Mouse (Mus musculus) embryonic facial prominence, embryonic 13.5 days (tissue): ENCODE results near the gene Lama1. TPM values are rescaled to one million over a fixed set of nuclear protein-coding genes. Genes with fewer than 3 reads are reported as not detected.
"Not testable (repeated sequence)": the region's sequence is repeated elsewhere in the genome, so short reads cannot be mapped to it uniquely, and the experiment has no call there.

Experiments used
- ATAC-seq: fragments of 200-750 bp; cut with Nextera tagmentation; 2 replicates; pipeline ENCODE4 v1.8.0; 2017; ENCODE audit warnings: low read depth; ENCODE audit not compliant: insufficient number of reproducible peaks, insufficient read depth, low FRiP score, low TSS enrichment
- H3K27ac ChIP-seq: fragments of 300-500 bp; sonication (generic); 2 replicates; pipeline ENCODE4 v1.5.1; 2015; ENCODE audit warnings: moderate library complexity, mild to moderate bottlenecking, inconsistent platforms
- H3K27me3 ChIP-seq: fragments of 300-500 bp; sonication (generic); 2 replicates; pipeline ENCODE4 v1.6.1; 2015; ENCODE audit warnings: mild to moderate bottlenecking, inconsistent platforms
- H3K36me3 ChIP-seq: fragments of 300-500 bp; sonication (generic); 2 replicates; pipeline ENCODE4 v1.6.1; 2015; ENCODE audit warnings: mild to moderate bottlenecking, inconsistent platforms
- H3K4me1 ChIP-seq: fragments of 300-500 bp; sonication (generic); 2 replicates; pipeline ENCODE4 v1.6.1; 2015; ENCODE audit warnings: inconsistent platforms
- H3K4me2 ChIP-seq: fragments of 300-500 bp; sonication (generic); 2 replicates; pipeline ENCODE4 v1.6.1; 2015; ENCODE audit warnings: moderate library complexity, mild to moderate bottlenecking, inconsistent platforms
- H3K4me3 ChIP-seq: fragments of 300-500 bp; sonication (generic); 2 replicates; pipeline ENCODE4 v1.5.1; 2015; ENCODE audit warnings: mild to moderate bottlenecking, inconsistent platforms
- H3K9ac ChIP-seq: fragments of 300-500 bp; sonication (generic); 2 replicates; pipeline ENCODE4 v1.6.1; 2015; ENCODE audit warnings: mild to moderate bottlenecking, inconsistent platforms
- H3K9me3 ChIP-seq: fragments of 300-500 bp; sonication (generic); 2 replicates; pipeline ENCODE4 v1.6.1; 2016; ENCODE audit warnings: inconsistent platforms
- WGBS: fragments of 180-500 bp; shearing (Covaris S2); methylation state at CpG from one replicate; pipeline ENCODE4 v1.1.7; 2015; ENCODE audit warnings: mixed read lengths; 5-methylcytosine and 5-hydroxymethylcytosine counted together
- polyA plus RNA-seq: library from polyadenylated mRNA; unstranded; fragments of >200 nt; fragmentation: Nextera tagmentation; extraction: Ambion mirVana; gene quantifications from 2 replicates; pipeline ENCODE4 v1.2.1, GENCODE M21; 2015

Gene Lama1
- polyA plus RNA-seq, 1 experiment from 2014 or later: 3.3 TPM

GRCm38 (mm10) chr17:67722578-67722977 lies 25.5 kb downstream of the Lama1 start:
- H3K36me3 ChIP-seq: no peaks in the 10 kb centered on the region
- no peak overlapping the region for H3K27ac ChIP-seq
- H3K9me3 ChIP-seq: no peaks in the 10 kb centered on the region
- no peak overlapping the region for H3K4me3 ChIP-seq
- H3K27me3 ChIP-seq: no peaks in the 10 kb centered on the region
- H3K4me2 ChIP-seq: no peak overlapping the region
- peaks cover 3% of the 10 kb centered on the region; the same call in 1 of the 2 replicates for H3K4me1 ChIP-seq
- H3K9ac ChIP-seq: no peak overlapping the region
- WGBS: 100% methylated on average over 1 of the region's 1 CpGs
- no peak for ATAC-seq

DNA sequence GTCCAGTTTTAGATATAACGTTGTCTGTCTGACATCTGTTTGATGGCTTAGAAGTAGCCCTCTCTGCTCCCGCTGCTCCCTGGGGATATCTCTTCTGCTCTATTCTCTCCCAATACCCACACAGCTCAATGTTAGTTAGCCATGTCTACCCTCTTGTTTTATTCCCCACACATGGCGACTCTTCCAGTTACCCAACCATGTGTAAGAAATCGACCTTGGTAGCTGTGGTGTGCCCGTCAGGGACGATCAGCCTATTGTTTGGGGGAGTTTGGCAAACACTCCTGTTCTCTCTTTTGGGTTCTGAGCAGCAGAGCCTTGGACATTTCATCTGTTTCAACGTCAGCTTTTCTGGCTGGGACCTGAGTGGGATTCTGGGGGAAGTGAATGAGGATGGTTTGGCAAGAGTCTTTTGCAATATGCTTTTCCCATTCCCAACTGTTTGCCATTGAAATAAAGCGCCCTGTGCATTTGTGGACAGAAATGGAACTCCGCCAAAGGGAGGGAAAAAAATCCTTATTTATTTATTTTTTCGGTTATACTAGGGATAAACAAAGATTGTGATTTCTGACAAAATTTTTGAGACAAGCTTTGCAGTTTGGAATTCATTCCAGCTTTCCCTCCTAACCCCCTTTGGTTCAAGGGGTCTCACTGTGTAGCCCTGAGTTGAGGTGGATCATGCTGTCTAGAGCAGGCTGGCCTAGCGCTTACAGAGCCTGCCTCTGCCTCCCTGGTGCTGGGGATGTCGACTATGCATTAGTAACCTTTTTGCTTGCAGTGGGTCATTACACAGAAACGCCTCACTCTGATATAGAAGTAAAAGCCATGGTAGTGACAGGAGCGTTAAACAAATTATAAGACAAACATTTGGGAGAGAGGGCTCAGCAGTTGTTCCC lies 26.4 kb downstream of the Lama1 start:
- Histone ChIP-seq H3K9me3 (no peaks in the 10 kb centered on the region), H3K4me2 (no peak overlapping the region), H3K36me3 (no peaks in the 10 kb centered on the region), H3K9ac (no peak overlapping the region), H3K4me1 (peaks cover 3% of the 10 kb centered on the region; the same call in 1 of the 2 replicates), H3K27ac (no peak overlapping the region), H3K4me3 (no peak overlapping the region), H3K27me3 (no peaks in the 10 kb centered on the region)
- no peak for ATAC-seq
- WGBS: 82% methylated on average over 14 of the region's 14 CpGs

- Histone ChIP-seq H3K4me2 (no peak overlapping the region), H3K27ac (no peak overlapping the region), H3K9me3 (no peaks in the 10 kb centered on the region), H3K4me1 (peaks cover 11% of the 10 kb centered on the region), H3K27me3 (no peaks in the 10 kb centered on the region), H3K4me3 (no peak overlapping the region), H3K9ac (no peak overlapping the region), H3K36me3 (no peaks in the 10 kb centered on the region)
- no peak for ATAC-seq
- 73% methylated on average over 11 of the region's 11 CpGs for WGBS
These were observed 29.5 kb downstream of the Lama1 start for GRCm38 (mm10) chr17:67726601-67727000.

DNA sequence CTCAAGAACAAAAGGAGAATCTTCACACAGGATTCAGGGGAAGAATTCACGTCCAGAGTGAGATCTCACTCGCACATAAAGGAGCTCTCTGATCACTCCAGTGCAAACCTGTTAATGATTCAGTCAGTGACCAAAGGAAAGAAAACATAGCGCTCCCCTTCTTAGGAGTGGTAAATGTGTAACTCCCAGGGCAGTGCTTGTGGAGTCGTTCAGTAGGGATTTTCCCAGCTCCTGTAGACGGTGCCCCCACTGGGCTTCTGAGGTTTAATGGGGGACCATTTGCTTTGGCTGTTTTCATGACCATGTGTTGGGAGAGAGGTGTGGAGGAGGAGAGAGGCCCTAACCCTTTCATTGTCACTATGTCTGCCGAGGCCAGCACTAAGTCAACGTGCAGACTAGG lies 31.7 kb downstream of the Lama1 start:
- Histone ChIP-seq H3K9me3 (no peaks in the 10 kb centered on the region), H3K36me3 (no peaks in the 10 kb centered on the region), H3K4me1 (peaks cover 8% of the 10 kb centered on the region; the same call in 1 of the 2 replicates), H3K4me3 (no peak overlapping the region), H3K4me2 (no peak overlapping the region), H3K27ac (no peak overlapping the region), H3K9ac (no peak overlapping the region), H3K27me3 (no peaks in the 10 kb centered on the region)
- no peak for ATAC-seq
- 86% methylated on average over 7 of the region's 7 CpGs for WGBS

DNA sequence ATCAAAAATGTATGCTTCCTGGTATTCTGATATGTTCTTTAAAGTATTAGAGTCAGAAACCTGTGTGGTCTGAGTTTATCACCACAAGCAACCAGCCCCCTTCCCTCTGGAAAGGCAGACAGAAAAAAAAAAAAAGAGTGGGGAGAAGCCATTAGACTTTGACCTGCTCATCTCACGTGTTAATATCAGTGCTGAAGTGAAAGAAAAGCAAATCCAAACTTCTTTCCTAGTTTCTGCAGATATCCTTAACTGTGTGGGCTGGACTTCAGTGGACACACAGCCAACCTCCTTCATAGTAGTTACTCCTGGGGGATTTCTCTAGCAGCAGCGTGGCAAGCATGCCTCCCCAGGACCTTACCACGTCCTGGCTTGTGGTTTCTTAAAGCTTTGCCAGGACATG lies 34.0 kb downstream of the Lama1 start:
- Histone ChIP-seq H3K27me3 (no peaks in the 10 kb centered on the region), H3K4me3 (no peak overlapping the region), H3K9me3 (no peaks in the 10 kb centered on the region), H3K36me3 (no peaks in the 10 kb centered on the region), H3K4me2 (no peak overlapping the region), H3K4me1 (peaks cover 8% of the 10 kb centered on the region; the same call in 1 of the 2 replicates), H3K27ac (no peak overlapping the region), H3K9ac (no peak overlapping the region)
- 65% methylated on average over 3 of the region's 3 CpGs for WGBS
- ATAC-seq: no peak

GRCm38 (mm10) chr17:67731964-67732363 lies 34.9 kb downstream of the Lama1 start:
- H3K4me3 ChIP-seq: no peak overlapping the region
- no peaks in the 10 kb centered on the region for H3K9me3 ChIP-seq
- no peak overlapping the region for H3K4me2 ChIP-seq
- ATAC-seq: no peak
- WGBS: 86% methylated on average over 11 of the region's 11 CpGs
- no peaks in the 10 kb centered on the region for H3K27me3 ChIP-seq
- no peak overlapping the region for H3K9ac ChIP-seq
- no peak overlapping the region for H3K27ac ChIP-seq
- H3K36me3 ChIP-seq: no peaks in the 10 kb centered on the region
- H3K4me1 ChIP-seq: peaks cover 8% of the 10 kb centered on the region; the same call in 1 of the 2 replicates

- WGBS: 85% methylated on average over 12 of the region's 12 CpGs
- no peak overlapping the region for H3K27ac ChIP-seq
These were observed 36.5 kb downstream of the Lama1 start for GRCm38 (mm10) chr17:67733516-67733915.

DNA sequence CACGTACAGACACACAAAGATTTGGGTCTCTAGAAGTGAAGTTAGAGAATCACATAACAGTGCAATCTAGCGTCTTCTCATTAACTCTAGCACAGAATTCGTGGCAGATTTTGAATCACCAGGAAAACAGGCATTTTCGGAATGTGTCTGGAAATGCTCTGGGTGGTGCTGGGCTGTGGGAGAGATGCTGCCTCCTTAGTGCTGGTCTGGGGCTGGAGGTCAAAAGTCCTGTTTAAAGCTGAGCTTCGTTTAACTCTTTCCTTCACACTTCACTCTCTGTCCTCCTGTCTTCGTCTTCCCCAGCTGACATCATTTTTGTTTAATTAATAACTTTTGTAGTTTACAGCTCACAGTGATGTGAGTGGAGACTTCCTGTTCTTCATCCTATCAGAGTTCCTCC lies 38.7 kb downstream of the Lama1 start:
- Histone ChIP-seq H3K9ac (no peak overlapping the region), H3K9me3 (no peaks in the 10 kb centered on the region), H3K4me1 (peaks cover 3% of the 10 kb centered on the region; the same call in 1 of the 2 replicates), H3K4me2 (no peak overlapping the region), H3K27me3 (no peaks in the 10 kb centered on the region), H3K27ac (no peak overlapping the region), H3K4me3 (no peak overlapping the region), H3K36me3 (no peaks in the 10 kb centered on the region)
- WGBS: 72% methylated on average over 6 of the region's 6 CpGs
- no peak for ATAC-seq

More at GRCm38 (mm10) chr17:67733516-67733915, 36.5 kb downstream of the Lama1 start:
- Histone ChIP-seq H3K4me2 (no peak overlapping the region), H3K27me3 (no peaks in the 10 kb centered on the region), H3K9ac (no peak overlapping the region), H3K9me3 (no peaks in the 10 kb centered on the region), H3K4me1 (peaks cover 8% of the 10 kb centered on the region; the same call in 1 of the 2 replicates), H3K4me3 (no peak overlapping the region), H3K36me3 (no peaks in the 10 kb centered on the region)
- no peak for ATAC-seq

GRCm38 (mm10) chr17:67741229-67741628 lies 44.2 kb downstream of the Lama1 start:
- not testable (repeated sequence) for H3K4me2 ChIP-seq, H3K27me3 ChIP-seq, ATAC-seq, H3K4me1 ChIP-seq, H3K27ac ChIP-seq, H3K36me3 ChIP-seq, H3K4me3 ChIP-seq, H3K9me3 ChIP-seq, H3K9ac ChIP-seq

DNA sequence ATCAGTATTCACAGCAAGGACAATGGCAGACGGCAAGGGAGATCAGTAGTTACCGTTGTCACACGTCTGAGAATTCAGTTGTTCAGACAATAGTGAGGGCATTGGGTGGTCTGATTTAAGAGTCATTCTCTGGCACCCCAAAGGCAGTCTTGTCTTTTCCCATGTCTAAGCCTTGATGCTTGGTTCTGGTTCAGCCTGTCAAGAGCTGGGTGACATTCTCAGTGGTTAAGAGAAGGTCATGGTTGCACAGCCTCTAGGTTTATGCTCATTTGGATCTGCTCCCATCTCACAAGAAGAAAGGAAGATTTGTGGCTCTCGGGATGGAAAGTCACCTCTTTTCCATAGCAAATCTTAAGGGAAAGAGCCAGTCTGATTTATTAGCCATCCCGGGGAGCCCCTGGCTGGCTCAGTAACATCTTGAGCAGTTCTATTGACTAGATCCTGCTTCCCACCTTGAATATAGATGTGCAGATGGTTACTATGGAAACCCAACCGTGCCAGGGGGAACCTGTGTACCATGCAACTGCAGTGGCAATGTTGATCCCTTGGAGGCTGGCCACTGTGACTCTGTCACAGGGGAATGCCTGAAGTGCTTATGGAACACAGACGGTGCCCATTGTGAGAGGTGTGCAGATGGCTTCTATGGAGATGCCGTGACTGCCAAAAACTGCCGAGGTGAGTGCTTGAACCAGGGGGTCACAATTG lies 67.3 kb downstream of the Lama1 start:
- no peaks in the 10 kb centered on the region for H3K36me3 ChIP-seq
- no peak for ATAC-seq
- peaks cover 4% of the 10 kb centered on the region; the same call in 1 of the 2 replicates for H3K4me1 ChIP-seq
- H3K9ac ChIP-seq: no peak overlapping the region
- no peak overlapping the region for H3K27ac ChIP-seq
- no peak overlapping the region for H3K4me3 ChIP-seq
- H3K9me3 ChIP-seq: no peaks in the 10 kb centered on the region
- H3K27me3 ChIP-seq: no peaks in the 10 kb centered on the region
- 87% methylated on average over 9 of the region's 9 CpGs for WGBS
- H3K4me2 ChIP-seq: no peak overlapping the region

- no peak for ATAC-seq
- peaks cover 10% of the 10 kb centered on the region; the same call in 1 of the 2 replicates for H3K36me3 ChIP-seq
These were observed 76.5 kb downstream of the Lama1 start for GRCm38 (mm10) chr17:67773608-67774007.

GRCm38 (mm10) chr17:67776764-67777163 lies 79.7 kb downstream of the Lama1 start:
- Histone ChIP-seq H3K4me2 (no peak overlapping the region), H3K4me1 (no peaks in the 10 kb centered on the region), H3K36me3 (no peaks in the 10 kb centered on the region), H3K9ac (no peak overlapping the region), H3K4me3 (no peak overlapping the region), H3K9me3 (no peaks in the 10 kb centered on the region), H3K27me3 (no peaks in the 10 kb centered on the region), H3K27ac (no peak overlapping the region)
- 70% methylated on average over 9 of the region's 9 CpGs for WGBS
- no peak for ATAC-seq

More at GRCm38 (mm10) chr17:67773608-67774007, 76.5 kb downstream of the Lama1 start:
- WGBS: 69% methylated on average over 8 of the region's 8 CpGs
- no peaks in the 10 kb centered on the region for H3K4me1 ChIP-seq
- no peaks in the 10 kb centered on the region for H3K9me3 ChIP-seq
- no peaks in the 10 kb centered on the region for H3K27me3 ChIP-seq
- H3K4me2 ChIP-seq: no peak overlapping the region
- no peak overlapping the region for H3K9ac ChIP-seq
- no peak overlapping the region for H3K27ac ChIP-seq
- no peak overlapping the region for H3K4me3 ChIP-seq
